Mouse (Mus musculus) kidney, postnatal 36 days (tissue): ENCODE results near the gene Zar1l.
"Not testable (repeated sequence)": the region's sequence is repeated elsewhere in the genome, so short reads cannot be mapped to it uniquely, and the experiment has no call there.

ENCODE experiments used
- DNase-seq, 2 experiments: peaks; one replicate each; pipeline ENCODE4 v3.0.0; 2021 to 2022; ENCODE audit warnings: mixed read lengths in 2 of 2

The Zar1l gene

DNA sequence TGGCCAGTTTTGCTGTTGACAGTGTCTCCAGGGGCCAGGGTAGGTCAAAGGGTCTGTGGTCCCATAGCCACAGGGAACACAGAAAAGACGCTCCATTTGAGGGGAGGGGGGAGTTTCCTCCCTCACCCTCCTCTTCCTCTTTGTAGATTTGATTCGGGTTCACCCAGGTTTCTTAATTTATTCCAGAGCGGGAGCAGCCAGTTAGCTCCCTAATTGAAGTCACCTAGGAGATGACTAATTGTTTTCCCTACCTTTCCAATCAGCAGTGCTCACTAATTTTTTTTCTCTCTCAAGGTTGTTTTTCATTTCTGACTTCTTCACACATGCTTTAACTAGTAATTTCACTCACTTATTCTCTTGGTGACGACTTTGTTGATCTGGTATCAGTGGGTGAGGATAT is at the start of gene Zar1l:
Gene Zar1l (minus strand): TSS at position 101 of the 400 bp plus-strand sequence.
- no peak for DNase-seq

GRCm38 (mm10) chr5:150566971-150567370 is 49.0 kb upstream of the Zar1l start:
- DNase-seq: no peak

GRCm38 (mm10) chr5:150566226-150566625 is 48.3 kb upstream of the Zar1l start:
- DNase-seq: no peak

DNA sequence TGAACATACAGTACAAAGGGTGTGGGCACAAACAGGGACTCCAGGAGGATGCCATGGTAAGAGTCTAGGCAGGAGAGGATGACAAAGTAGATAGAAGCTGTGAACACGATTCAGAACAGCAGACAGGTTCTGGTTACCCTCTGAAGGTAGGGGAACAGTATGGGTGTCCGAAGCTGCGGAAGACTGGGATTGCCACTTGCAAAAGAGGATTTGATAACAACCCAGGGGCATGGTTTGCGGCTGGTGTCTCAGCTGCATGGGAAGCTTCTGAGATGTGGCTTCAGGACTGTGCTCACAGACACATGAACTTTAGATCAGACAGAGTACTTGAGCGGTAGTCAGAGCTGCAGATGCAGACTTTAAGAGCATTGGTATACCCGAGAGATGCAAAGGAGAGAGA is 46.5 kb upstream of the Zar1l start:
- DNase-seq: no peak

DNA sequence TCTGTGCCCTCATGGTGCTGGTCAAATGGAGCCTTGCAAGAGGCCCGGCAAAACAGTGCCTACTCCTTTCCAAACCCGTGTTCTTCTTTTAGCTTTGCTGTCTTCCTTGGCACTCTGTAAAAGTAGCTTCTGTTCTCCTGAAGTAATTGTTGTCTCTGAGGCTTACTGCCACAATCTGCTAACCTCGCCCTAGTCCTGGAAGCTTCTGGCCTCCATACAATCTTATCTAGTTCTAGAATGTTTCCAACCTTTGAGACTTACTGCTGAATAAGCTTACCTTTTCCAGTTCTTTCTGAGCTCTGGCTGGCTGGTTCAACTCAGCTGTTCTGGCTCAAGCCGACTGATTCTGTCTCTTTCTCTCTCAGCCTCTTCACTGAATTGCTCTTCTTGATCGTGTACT is 43.8 kb upstream of the Zar1l start:
- no peak for DNase-seq

DNA sequence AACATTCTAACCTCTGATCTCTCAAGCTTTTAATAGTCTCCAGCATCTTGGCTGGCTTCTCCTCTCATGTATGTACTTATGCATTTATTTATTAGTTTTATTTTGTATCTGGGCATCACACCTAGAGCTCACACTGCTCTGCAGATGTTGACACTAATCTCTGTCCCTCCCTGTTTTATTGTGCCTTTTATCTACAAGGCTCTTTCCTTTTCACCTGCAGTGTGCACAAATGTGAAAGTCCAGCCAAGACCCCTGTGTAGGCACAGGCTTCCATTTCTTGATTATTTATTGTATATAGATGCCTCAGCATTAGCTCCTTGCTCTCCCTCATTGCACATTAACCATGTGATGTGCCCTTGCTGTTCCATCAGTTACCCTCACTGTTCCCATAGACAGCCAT is 43.4 kb upstream of the Zar1l start:
- DNase-seq: no peak

- no peak for DNase-seq
These were observed 42.9 kb upstream of the Zar1l start for GRCm38 (mm10) chr5:150560851-150561250.

GRCm38 (mm10) chr5:150559519-150560103 is 41.6 kb upstream of the Zar1l start:
- DNase-seq: no peak

GRCm38 (mm10) chr5:150551637-150552036 is 33.7 kb upstream of the Zar1l start:
- peak in 1 of 2 experiments; percentile 2 for DNase-seq

- no peak for DNase-seq
These were observed 25.2 kb upstream of the Zar1l start for GRCm38 (mm10) chr5:150543184-150543583.

DNA sequence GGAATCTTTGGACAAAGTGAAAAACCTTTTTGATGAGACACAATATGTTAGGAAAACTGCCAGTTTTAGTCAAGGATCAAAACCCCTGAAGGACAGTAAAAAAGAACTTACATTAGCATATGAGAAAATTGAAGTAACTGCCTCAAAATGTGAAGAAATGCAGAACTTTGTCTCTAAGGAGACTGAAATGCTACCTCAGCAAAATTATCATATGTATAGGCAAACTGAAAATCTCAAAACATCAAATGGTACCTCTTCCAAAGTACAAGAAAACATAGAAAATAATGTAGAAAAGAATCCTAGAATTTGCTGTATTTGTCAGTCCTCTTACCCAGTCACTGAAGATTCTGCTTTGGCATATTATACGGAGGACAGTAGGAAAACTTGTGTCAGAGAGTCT is 23.3 kb upstream of the Zar1l start:
- DNase-seq: no peak

- DNase-seq: no peak
These were observed 7.3 kb upstream of the Zar1l start for GRCm38 (mm10) chr5:150525239-150525638.

- DNase-seq: no peak
These were observed 4.9 kb upstream of the Zar1l start for GRCm38 (mm10) chr5:150522867-150523234.

DNA sequence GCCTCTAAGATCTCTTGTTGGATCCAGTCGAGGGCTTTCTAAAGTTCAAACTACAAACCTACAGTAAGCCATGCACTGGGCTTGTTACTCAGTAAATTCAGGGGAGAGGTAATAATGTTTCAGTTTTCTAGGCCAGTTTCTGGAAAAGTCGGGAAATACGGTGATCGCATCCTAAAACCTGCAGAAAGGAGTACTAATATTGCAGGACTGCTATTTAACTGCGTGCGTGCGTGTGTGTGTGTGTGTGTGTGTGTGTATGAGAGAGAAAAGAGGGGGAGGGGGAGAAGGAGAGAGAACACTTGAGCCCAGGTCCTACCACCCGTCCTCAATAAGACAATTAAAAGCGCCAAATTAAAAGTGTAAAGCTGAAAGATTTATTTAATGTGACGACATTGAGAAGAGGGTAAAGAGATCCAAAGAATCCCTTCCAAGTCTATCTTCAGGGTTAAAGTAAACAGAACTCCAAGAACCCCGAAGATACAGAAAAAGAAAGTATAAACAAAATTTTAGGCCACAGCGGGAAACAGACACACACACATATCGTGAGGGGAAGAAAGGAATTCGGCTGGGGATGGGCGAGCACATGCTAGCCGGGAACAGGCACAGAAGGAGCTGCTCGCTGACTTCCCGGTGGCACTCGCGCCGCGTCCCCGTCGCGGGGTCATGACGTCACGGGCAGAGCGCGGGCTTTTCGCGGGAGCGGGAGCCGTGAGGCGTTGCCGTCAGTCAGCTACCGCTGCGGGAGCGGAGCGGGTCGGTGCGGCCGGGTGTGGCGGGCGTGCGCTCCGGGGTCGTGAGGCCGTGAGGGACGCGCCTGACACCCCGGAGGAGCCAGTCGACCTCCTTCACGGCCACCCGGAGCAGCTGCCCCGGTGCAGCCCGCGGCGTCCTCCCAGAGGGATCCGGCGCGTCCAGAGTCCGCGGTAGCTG is 4.2 kb upstream of the Zar1l start, which contains the start of gene Brca2:
Gene Brca2 (plus strand): TSS at position 694 of the 930 bp plus-strand sequence.
- DNase-seq: peak; percentile 88 to 96

DNA sequence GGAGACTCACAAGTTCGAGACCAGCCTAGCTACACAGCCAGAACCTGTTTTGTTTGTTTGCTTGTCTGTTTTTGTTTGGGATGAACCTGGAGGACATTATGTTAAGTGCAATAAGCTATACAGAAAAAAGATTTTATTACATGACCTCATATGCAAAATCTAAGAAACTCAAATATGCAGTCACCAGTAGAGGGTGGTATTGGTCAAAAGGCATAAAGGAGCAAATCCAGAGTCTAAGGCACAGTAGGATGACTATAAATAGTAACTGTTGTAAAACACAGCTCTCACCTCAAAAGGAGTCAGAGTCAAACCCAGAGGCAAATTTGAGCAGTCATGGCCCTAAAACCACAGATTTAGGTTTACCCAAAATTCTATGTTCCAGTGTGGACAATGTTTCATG is 1.6 kb upstream of the Zar1l start:
- peak in 1 of 2 experiments; percentile 20 for DNase-seq

DNA sequence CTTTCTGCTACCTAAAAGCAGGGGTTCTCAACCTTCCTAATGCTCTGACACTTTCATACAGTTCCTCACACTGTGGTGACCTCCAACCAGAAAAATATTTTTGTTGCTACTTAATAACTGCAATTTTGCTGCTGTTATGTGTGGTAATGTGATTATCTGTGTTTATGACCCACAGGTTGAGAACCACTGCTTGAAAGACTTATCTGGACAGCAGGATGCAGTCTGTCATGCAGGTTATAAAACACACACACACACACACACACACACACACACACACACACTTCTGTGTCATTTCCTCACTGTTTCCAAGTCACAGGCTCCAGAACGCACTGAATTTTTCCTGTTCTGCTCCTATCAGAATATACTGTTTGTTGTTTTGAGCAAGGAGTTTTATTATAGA is 3.9 kb downstream of the Zar1l start:
- DNase-seq: no peak

DNA sequence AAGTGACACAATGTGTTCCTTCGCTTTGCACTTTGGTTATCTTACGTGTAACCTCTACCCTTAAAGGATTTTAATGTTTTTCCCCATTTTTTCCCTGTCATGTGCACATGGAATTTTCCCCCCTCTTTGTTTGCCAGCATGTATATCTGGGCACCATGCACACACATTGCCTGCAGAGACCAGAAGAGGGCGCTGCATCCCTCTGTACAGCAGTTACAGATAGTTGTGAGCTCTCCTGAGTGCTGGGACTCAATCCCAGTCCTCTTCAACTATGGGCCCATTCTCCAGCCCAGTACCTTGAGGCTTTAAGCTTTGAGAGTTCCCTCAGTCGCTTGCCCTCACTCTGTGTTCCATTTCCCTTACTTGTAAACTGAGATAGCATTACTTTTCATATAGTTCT is 4.7 kb downstream of the Zar1l start:
- DNase-seq: no peak

DNA sequence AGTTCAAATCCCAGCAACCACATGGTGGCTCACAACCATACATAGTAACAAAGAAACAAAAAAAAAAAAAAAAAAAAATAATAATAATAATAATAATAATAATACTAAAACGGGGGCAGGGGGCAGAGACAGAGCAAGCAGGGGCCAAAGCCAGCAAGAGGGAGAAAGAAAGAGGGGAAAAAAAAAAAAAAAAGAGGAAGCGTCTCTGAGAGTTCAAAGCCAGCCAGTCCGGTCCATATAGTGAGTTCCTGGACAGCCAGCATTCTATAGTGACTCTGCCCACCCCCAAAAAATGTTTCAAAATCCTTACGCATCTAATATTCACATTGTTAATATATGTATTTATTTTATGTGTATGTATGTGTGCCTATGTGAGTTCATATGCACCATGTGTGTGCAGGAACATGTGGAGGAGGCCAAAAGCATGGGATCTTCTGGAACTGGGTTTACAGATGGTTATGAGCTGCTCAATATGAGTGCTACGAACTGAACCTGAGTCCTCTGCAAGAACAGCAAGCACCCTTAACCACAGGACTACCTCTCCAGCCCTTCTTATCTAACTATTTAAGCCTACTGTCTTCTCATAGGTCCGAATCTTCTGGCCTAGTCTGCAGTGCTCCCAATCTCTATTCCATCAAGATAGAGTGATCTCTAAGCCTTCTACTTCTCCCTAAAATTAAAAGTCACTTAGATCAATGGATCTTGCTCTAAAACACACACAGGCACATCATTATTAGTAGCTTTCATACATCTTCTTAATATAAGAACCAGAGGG is 7.3 kb downstream of the Zar1l start:
- DNase-seq: no peak

DNA sequence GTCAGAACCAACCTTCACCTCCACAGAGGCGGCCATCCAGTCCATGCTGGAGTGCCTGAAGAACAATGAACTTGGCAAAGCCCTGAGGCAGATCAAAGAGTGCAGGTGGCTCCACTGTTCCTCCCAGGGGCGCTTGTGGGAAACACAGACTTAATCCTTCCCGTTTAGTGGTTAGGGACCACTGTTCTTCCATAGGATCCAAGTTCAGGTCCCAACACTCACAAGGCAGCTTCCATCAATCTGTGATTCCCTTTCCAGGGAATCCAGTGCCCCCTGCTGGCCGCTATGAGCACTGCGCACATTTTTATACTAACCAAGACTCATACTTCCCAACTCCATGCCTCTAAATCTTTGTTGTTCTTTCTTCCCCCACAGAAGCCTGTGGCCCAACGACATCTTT is 22.2 kb downstream of the Zar1l start:
- DNase-seq: peak; percentile 7 to 67

DNA sequence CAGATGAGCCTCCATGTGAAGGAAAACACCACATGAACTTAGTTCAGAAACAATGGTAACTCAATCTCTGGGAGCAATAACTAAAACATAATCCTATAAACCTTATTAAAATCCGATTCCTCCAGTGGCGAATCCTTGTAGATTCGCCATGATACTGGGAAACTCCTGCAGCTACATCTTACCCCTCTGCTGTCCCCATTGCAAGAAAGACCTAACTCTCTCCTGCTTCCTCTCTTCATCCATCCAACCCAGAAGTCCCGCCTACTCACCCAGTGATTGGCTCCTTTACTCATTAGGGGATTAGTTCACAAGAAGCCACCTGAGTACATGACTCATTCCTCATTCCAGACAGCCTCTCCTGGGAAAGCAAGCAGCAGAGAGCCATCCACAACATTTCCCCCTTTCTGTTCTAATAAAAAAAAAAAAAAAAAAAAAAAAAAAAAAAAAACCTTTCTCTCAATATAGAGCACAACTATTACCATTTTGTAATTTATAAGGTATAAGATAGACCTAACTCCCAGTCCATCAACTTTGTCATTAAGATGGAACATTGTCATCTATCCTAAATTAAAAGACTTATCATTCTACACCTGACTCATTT is 26.3 kb downstream of the Zar1l start:
- DNase-seq: not testable (repeated sequence)

DNA sequence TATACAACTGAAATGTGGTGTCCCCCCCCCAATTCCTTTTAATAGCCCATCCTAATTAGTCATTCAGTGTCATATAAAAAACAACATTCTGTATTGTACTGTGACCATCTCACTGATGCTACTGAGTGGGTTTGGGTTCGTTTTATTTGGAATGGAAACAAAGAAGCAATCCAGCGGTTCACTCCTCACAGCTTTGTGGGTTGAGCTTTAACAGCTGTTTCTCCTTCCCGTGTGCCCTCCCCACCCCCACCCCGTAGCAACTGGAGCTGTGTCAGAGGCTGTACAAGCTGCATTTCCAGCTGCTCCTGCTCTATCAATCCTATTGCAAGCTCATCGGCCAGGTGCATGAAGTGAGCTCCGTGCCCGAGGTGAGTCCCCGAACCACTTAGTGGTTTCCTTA is 27.1 kb downstream of the Zar1l start:
- DNase-seq: no peak

DNA sequence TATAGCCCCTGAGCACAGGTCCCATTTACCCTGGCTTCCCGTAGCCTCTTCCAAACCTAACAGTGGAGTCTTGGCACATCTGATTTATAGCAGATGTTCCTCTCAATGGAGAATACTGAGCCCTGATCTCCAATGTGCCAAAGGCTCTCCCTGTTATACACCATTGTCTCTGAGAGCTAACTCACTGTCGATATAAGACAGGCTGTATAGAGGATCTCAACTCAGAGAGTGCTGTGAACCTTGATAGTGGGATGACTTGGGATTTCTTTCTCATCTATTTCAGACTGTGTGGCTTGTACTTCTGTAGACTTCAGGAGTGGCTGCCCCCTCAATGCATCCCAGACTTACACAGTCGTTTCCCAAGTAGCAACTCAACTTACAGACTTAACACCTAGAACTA is 27.7 kb downstream of the Zar1l start:
- DNase-seq: no peak

GRCm38 (mm10) chr5:150485198-150485597 is 32.8 kb downstream of the Zar1l start:
- DNase-seq: peak; percentile 53 to 62
